Mouse (Mus musculus) heart, adult 2 months (tissue): Measurements from ENCODE around the gene Sox8. TPM values are rescaled to one million over a fixed set of nuclear protein-coding genes. Genes with fewer than 3 reads are reported as not detected.
A peak's percentile ranks its signal among the peaks of the same experiment; 100 is the strongest.

Experiments used
- DNase-seq, 2 experiments: peaks; one replicate each; pipeline ENCODE4 v3.0.0; 2021
- H3K27ac ChIP-seq: fragments of 200-600 bp; 2 replicates; pipeline ENCODE4 v1.8.1; 2022
- H3K27me3 ChIP-seq: fragments of 200-500 bp; 2 replicates; pipeline ENCODE4 v1.6.1; 2012; ENCODE audit warnings: mild to moderate bottlenecking, low read length, inconsistent platforms, mixed read lengths; ENCODE audit not compliant: control insufficient read depth, insufficient read depth
- H3K36me3 ChIP-seq: fragments of 200-500 bp; 2 replicates; pipeline ENCODE4 v1.6.1; 2012; ENCODE audit warnings: low read length, inconsistent platforms; ENCODE audit not compliant: control insufficient read depth, insufficient read depth
- H3K4me1 ChIP-seq: fragments of 200-500 bp; 2 replicates; pipeline ENCODE4 v1.6.1; 2011; ENCODE audit warnings: low read length; ENCODE audit not compliant: control insufficient read depth, insufficient read depth
- H3K4me3 ChIP-seq: fragments of 200-600 bp; 2 replicates; pipeline ENCODE4 v1.8.1; 2022
- H3K79me2 ChIP-seq: fragments of 200-500 bp; replicated peaks from 2 replicates; pipeline ENCODE4 v1.6.1; 2012; ENCODE audit warnings: mild to moderate bottlenecking, inconsistent platforms, low read length, moderate library complexity, mixed read lengths; ENCODE audit not compliant: control insufficient read depth, insufficient read depth
- H3K9ac ChIP-seq: fragments of 200-500 bp; 2 replicates; pipeline ENCODE4 v1.6.1; 2012; ENCODE audit warnings: low read depth, mild to moderate bottlenecking, control low read depth, inconsistent platforms, low read length, mixed read lengths
- CTCF ChIP-seq: fragments of 200-600 bp; IDR thresholded peaks from 2 replicates; pipeline ENCODE4 v1.8.1; 2022; ENCODE audit warnings: antibody characterized with exemption, mild to moderate bottlenecking, moderate library complexity
- EP300 ChIP-seq: fragments of 200-500 bp; IDR thresholded peaks from 2 replicates; pipeline ENCODE4 v1.6.1; 2011; ENCODE audit warnings: low read depth, low read length, control low read depth; ENCODE audit not compliant: insufficient read depth
- POLR2A ChIP-seq: fragments of 200-500 bp; IDR thresholded peaks from 2 replicates; pipeline ENCODE4 v1.6.1; 2011; ENCODE audit warnings: mild to moderate bottlenecking, low read depth, low read length, control low read depth; ENCODE audit not compliant: insufficient read depth
- WGBS: fragments of 180-500 bp; shearing (Covaris S2); methylation state at CpG from one replicate; pipeline ENCODE4 v1.1.7; 2018; 5-methylcytosine and 5-hydroxymethylcytosine counted together
- intact Hi-C: fragments of 180-260 bp; cut with DNase I; formaldehyde crosslinking; loops from one replicate; pipeline ENCODE4 v1.15.1; 2025
- polyA plus RNA-seq: library from polyadenylated mRNA; depleted of rRNA; stranded (reverse); fragments of >200 nt; gene quantifications from 2 replicates; pipeline ENCODE4 v1.2.3, GENCODE M21; 2012
- total RNA-seq, 2 experiments: library from RNA; stranded (reverse); gene quantifications; 2 replicates each; pipeline ENCODE4 v1.2.3; 2021

The Sox8 gene
- total and polyA plus RNA-seq, 3 experiments = 0.30 to 0.57 (median 0.44) TPM

DNA sequence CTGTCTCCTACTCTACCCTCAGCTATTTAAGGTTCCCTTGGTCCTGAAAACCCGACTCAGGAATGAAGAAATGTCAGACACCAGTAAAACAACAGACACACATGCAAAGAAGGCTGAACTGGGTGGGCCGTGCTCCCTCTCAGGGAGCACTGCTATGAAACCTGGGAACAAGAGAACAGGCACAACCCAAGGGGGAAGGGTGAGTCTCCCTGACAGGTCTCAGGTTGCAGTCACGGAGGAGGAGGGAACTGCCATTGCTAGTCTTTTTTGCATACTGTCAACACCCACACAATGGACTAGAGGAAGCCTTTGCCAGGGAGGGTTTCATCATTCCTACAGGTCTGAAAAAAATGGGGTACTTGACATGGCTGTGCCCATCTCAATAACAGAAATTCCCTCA lies 23.5 kb downstream of the Sox8 start:
- H3K9ac ChIP-seq = no peak overlapping the region
- TF ChIP-seq CTCF (no peak), EP300 (no peak), POLR2A (no peak)
- intact Hi-C loops = no loop called here
- no peaks in the 10 kb centered on the region for H3K36me3 ChIP-seq
- H3K4me1 ChIP-seq = no peaks in the 10 kb centered on the region; the same call in 1 of the 2 replicates
- no peak overlapping the region for H3K27ac ChIP-seq
- no peak overlapping the region for H3K4me3 ChIP-seq
- 45% methylated on average over 3 of the region's 3 CpGs for WGBS
- H3K27me3 ChIP-seq = no peaks in the 10 kb centered on the region
- H3K79me2 ChIP-seq = no peaks in the 10 kb centered on the region
- DNase-seq = no peak

DNA sequence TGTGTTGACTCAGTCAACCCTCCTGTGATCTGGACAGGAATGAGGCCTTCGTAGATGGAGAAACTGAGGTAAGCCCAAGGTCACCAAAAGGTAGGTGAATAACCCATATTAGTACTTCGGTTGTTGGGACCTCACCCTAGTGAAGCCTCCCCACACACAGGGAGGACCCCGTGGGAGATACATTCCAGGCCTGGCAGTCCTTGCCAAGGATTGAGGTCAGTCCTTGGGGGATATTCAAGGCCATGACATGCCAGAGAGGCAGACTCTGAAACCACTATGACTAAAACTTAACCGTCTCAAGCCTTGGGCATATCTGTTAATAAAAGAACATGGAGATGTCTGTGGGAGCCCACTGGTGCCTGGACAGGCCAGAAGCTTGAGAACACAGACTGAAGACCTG lies 28.7 kb downstream of the Sox8 start:
- 65% methylated on average over 4 of the region's 4 CpGs for WGBS
- H3K79me2 ChIP-seq = no peaks in the 10 kb centered on the region
- H3K4me3 ChIP-seq = no peak overlapping the region
- H3K27me3 ChIP-seq = no peaks in the 10 kb centered on the region
- TF ChIP-seq EP300 = no peak
- TF ChIP-seq POLR2A = no peak
- TF ChIP-seq CTCF = no peak
- H3K9ac ChIP-seq = no peak overlapping the region
- H3K4me1 ChIP-seq = no peaks in the 10 kb centered on the region
- intact Hi-C loops = no loop called here
- no peak overlapping the region for H3K27ac ChIP-seq
- H3K36me3 ChIP-seq = no peaks in the 10 kb centered on the region
- DNase-seq = no peak

DNA sequence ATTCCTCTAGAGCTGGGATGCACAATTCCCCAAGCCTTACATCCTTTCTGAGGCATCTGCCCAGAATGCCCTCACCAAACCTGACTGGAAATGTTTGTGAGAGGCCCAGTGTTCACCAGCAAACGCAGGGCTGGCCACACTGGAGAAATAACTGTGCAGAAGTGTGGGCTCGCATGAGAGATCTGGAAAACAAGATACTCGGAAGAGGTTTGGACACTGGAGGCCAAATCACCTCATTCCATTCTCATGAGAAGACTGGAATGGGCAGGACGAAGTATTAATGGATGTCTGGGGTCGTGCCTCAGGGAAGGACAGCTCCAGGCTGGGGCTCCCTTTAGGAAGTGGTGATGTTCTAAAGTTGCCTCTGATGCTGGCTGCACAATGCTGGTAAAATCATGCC lies 29.8 kb downstream of the Sox8 start:
- TF ChIP-seq POLR2A (no peak), EP300 (no peak)
- Histone ChIP-seq H3K27ac (no peak overlapping the region), H3K36me3 (no peaks in the 10 kb centered on the region), H3K9ac (no peak overlapping the region), H3K27me3 (no peaks in the 10 kb centered on the region), H3K79me2 (no peaks in the 10 kb centered on the region), H3K4me3 (no peak overlapping the region), H3K4me1 (no peaks in the 10 kb centered on the region)
- 63% methylated on average over 5 of the region's 5 CpGs for WGBS
- DNase-seq = no peak
- intact Hi-C loops = no loop called here

DNA sequence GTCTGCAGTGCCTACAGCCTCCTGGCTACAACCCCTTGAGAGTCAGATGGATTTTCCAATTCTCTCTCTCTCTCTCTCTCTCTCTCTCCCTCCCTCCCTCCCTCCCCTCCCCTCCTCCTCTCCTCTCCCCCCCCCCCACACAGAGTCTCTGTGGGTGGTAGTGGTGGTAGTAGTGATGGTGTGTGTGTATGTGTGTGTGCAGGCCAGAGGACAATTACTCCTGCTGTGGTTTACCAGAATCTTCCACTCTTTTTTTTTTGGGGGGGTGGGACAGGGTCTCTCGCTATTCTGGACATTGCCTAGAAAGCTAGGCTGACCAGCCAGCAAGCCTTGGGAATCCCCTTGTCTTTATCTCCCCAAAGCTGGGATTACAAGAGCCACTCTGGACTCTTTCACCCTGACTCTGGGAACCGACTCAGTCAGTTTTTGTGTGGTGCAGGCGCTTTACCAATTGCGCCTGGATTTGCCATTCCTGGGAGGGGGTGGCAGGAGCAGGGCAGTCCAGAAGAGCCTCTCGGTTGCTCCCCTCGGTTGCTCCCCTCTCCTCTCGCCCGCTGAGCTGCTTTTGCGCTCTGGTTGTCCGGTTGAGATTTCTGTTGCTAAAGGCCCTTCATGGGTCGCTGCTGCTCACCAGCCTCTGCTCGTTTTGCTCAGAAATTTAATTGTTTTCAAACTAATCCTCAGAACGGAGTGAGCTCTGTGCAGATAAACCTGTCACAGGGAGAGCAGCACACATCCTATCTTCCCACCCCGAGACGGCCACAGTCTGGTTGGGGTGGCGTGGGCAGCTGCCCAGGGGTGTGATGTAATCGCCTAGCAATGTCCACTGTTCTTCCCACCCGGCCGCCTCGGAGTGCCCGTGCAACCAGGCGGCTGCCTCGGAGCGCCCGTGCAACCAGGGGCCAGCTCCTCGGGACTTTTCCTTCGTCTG lies 31.3 kb downstream of the Sox8 start:
- peak; percentile 51 to 59 for DNase-seq
- Histone ChIP-seq H3K4me3 (no peak overlapping the region; the same call in 1 of the 2 replicates), H3K27me3 (no peaks in the 10 kb centered on the region), H3K9ac (no peak overlapping the region), H3K36me3 (no peaks in the 10 kb centered on the region), H3K4me1 (no peaks in the 10 kb centered on the region), H3K27ac (no peak overlapping the region), H3K79me2 (no peaks in the 10 kb centered on the region)
- intact Hi-C loops = no loop called here
- 21% methylated on average over 27 of the region's 27 CpGs for WGBS
- TF ChIP-seq EP300 = no peak
- no peak for TF ChIP-seq CTCF
- TF ChIP-seq POLR2A = no peak

DNA sequence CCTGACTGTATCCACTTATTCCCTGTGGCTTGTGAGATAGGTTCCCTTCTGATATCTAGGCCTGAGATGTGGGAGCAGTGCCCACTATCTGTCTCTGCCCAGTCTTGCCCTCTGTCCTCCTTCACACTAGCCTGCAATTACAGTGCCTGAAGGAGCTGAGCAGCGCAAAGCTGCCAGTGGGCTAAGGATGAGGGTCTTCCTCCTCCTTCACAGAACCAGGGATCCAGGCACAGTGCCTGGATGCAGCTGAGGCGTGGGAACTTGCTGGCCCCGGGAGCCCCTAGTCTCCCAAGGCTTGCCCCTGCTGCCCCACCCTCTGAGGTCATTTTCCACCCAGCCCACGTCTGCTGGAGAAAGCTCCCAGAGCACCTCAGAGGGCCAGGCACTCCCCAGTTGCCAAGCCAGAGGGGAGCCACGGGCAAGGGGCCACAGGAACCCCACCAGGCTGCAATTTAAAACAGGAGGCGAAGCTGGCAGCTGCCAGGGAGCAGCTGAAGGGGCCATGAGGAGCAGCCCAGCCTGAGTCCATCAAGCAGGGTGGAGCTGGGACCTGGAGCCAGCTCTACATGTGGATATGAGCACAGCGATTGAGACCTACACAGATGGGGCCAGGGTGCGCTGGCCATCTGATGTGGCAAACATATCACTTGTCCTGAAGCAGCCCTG lies 40.0 kb downstream of the Sox8 start:
- Histone ChIP-seq H3K27me3 (no peaks in the 10 kb centered on the region), H3K36me3 (no peaks in the 10 kb centered on the region), H3K4me3 (no peak overlapping the region), H3K27ac (no peak overlapping the region), H3K79me2 (no peaks in the 10 kb centered on the region), H3K9ac (no peak overlapping the region), H3K4me1 (no peaks in the 10 kb centered on the region)
- 59% methylated on average over 8 of the region's 8 CpGs for WGBS
- TF ChIP-seq POLR2A (no peak), EP300 (no peak)
- intact Hi-C loops = no loop called here
- DNase-seq = peak; percentile 27 to 33

DNA sequence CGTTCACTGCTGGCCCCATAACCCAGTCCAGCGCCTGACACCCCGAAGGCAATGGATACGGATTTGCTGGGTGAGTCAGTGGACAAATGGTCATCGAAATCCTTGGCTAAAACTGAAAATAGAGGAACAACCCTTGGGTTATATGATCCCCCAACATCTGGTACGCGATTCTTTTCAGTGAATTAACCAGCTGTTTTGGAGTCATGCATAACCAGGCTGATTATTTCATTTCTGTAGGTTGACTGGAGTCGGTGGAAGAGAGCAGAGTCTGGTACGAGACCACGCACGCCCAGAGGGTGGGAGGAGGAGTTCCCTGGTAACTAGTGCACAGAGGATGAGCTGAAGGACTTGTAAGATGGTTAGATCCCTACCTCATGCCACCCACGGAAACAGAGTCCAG lies 48.4 kb downstream of the Sox8 start:
- 83% methylated on average over 12 of the region's 12 CpGs for WGBS

More for the DNA sequence above, 48.4 kb downstream of the Sox8 start:
- Histone ChIP-seq H3K36me3 (no peaks in the 10 kb centered on the region), H3K4me1 (no peaks in the 10 kb centered on the region), H3K27ac (no peak overlapping the region), H3K27me3 (no peaks in the 10 kb centered on the region), H3K9ac (no peak overlapping the region), H3K79me2 (no peaks in the 10 kb centered on the region), H3K4me3 (no peak overlapping the region)
- TF ChIP-seq CTCF (no peak), POLR2A (no peak), EP300 (no peak)
- intact Hi-C loops = no loop called here
- no peak for DNase-seq
